ENCODE assay signal across 13 mouse cellular contexts in the genomic region with DNA sequence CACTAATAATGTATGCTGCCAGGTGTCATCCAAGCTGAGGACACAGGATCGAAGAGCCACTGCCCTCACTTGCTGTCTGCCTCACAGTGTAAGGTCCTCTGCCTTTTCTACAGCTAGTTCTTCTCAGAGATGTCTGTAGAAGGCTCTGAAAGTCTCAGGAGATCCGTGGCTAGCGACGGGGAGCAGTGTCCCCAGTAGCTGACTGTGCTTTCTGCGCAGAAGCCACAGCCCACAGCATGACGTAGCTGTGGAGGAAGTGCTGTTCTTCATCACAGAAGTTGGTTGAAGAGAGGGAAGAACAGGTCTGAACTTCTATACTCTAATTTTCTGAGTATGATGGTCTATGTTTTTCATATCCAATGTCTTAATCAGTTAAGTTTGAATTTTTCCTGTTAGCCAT. TPM values are rescaled to one million over a fixed set of nuclear protein-coding genes. Genes with fewer than 3 reads are reported as not detected.
DNase-seq lines count a peak whose midpoint lies in the region; ATAC-seq and TF ChIP-seq lines count a peak whose summit lies in the region.
"Had no signal": no experiment of that assay in that cellular context is flagged by ENCODE, and none has a peak within 500 bp of the region (broad histone marks: within the 10 kb centered on the region; RNA-seq: fewer than 3 reads in every experiment).

No protein-coding gene starts in this region.

- TF ChIP-seq POLR2A in CH12.LX (IDR thresholded peaks at IDR 0.05; ENCODE audit: low read depth, low read length): peak; percentile 59

- 0 out of 2 replicates have a peak overlapping the region, but pooled peaks have one; percentile 12 for H3K27ac ChIP-seq in CH12.LX (ENCODE audit: insufficient read depth, low read depth)
- H3K27ac ChIP-seq in liver, embryonic 12.5 days: no peak overlapping the region
- H3K27ac ChIP-seq: forebrain, embryonic 10.5 days; hindbrain, embryonic 12.5 days had no signal

- 48% methylated on average over 6 of the region's 6 CpGs for WGBS in liver, embryonic 12.5 days (ENCODE audit: insufficient replicate concordance)

- peaks cover 7 to 43% of the 10 kb centered on the region in 2 experiments; a peak in 3 of 4 replicates for H3K4me1 ChIP-seq in CH12.LX (ENCODE audit: control insufficient read depth in 1 of 2, insufficient read depth in 2 of 2)
- H3K4me1 ChIP-seq in liver, embryonic 12.5 days: peaks cover 35% of the 10 kb centered on the region

- H3K9me3 ChIP-seq in CH12.LX (replicated peaks; ENCODE audit: low read length): no peaks in the 10 kb centered on the region
- no peaks in the 10 kb centered on the region for H3K9me3 ChIP-seq in liver, embryonic 12.5 days (replicated peaks)
- H3K9me3 ChIP-seq: forebrain, embryonic 10.5 days; hindbrain, embryonic 12.5 days had no signal

- peak; percentile 66 for DNase-seq in CD4-positive helper T cell, adult 2 months (ENCODE audit: low read depth, low spot score)
- peak; percentile 63 for DNase-seq in CH12.LX (ENCODE audit: extremely low read depth)
- peak; percentile 9 to 25 for DNase-seq in spleen, postnatal 14 days (ENCODE audit: low spot score in 2 of 2)
- DNase-seq in urinary bladder, adult 2 months (ENCODE audit: low spot score): no peak
- DNase-seq in ovary, postnatal 10 days (ENCODE audit: low spot score): no peak
- no peak for DNase-seq in adrenal gland, postnatal 4 days (ENCODE audit: low spot score in 2 of 2)
- DNase-seq: gastrocnemius, postnatal 25 days; right cerebral cortex, adult 18-20 months had no signal

- TF ChIP-seq RAD21 in CH12.LX (IDR thresholded peaks at IDR 0.05; ENCODE audit: low read depth, low read length): no peak

- peaks cover 26% of the 10 kb centered on the region for H3K79me2 ChIP-seq in CH12.LX (replicated peaks; ENCODE audit: control insufficient read depth, extremely low read depth, insufficient read depth, poor library complexity, severe bottlenecking)

- dilution Hi-C loops in CH12.LX (cut with MboI; ENCODE audit: extremely low pct_ligation_motif_present, extremely low pct_unique_long_range_greater_than_20kb, low sequenced_read_pairs): no loop called here

- peak overlapping the region; percentile 45 for H3K4me2 ChIP-seq in CH12.LX (ENCODE audit: insufficient read depth, low read depth, poor library complexity, severe bottlenecking)
- peak overlapping the region; percentile 20; the same call in 1 of the 2 replicates for H3K4me2 ChIP-seq in liver, embryonic 12.5 days
- H3K4me2 ChIP-seq: hindbrain, embryonic 12.5 days had no signal

- in situ Hi-C loops in CH12.LX (cut with MboI; ENCODE audit: low pct_ligation_motif_present, low pct_unique_long_range_greater_than_20kb, low sequenced_read_pairs): loop anchor here (25.0 kb wide), 1 partner anchor 468 kb away; no protein-coding TSS in a partner anchor

- H3K27me3 ChIP-seq in CH12.LX (replicated peaks): no peaks in the 10 kb centered on the region
- no peaks in the 10 kb centered on the region for H3K27me3 ChIP-seq in liver, embryonic 12.5 days (replicated peaks)
- H3K27me3 ChIP-seq: hindbrain, embryonic 12.5 days had no signal

- no peak for ATAC-seq in liver, embryonic 12.5 days

- H3K36me3 ChIP-seq in CH12.LX (replicated peaks in 1 of 2; ENCODE audit: control insufficient read depth in 1 of 2, insufficient read depth in 1 of 2, low read length in 1 of 2): peaks cover 0 to 3% of the 10 kb centered on the region in 2 experiments
- peaks cover 2% of the 10 kb centered on the region; the same call in 1 of the 2 replicates for H3K36me3 ChIP-seq in liver, embryonic 12.5 days
- H3K36me3 ChIP-seq: forebrain, embryonic 10.5 days; hindbrain, embryonic 12.5 days had no signal

- no peak for TF ChIP-seq CTCF in CH12.LX (conservative IDR thresholded peaks at IDR 0.05 in 1 of 2, IDR thresholded peaks at IDR 0.05 in 1 of 2; ENCODE audit: low read depth in 2 of 2, low read length in 2 of 2)

- peak overlapping the region in 2 of 3 experiments; percentile 31 to 39 for H3K4me3 ChIP-seq in CH12.LX (replicated peaks in 1 of 3; ENCODE audit: low read depth in 2 of 3, low read length in 2 of 3, poor library complexity in 1 of 3)
- H3K4me3 ChIP-seq in liver, embryonic 12.5 days: no peak overlapping the region
- H3K4me3 ChIP-seq: forebrain, embryonic 10.5 days; hindbrain, embryonic 12.5 days had no signal

- TF ChIP-seq EP300 in CH12.LX (IDR thresholded peaks at IDR 0.05; ENCODE audit: low read length): 0 out of 2 replicates have a peak, but pooled peaks have one; percentile 36

- H3K9ac ChIP-seq in CH12.LX (ENCODE audit: insufficient read depth, low read depth): peak overlapping the region; percentile 37
- H3K9ac ChIP-seq in liver, embryonic 12.5 days: no peak overlapping the region
- H3K9ac ChIP-seq: hindbrain, embryonic 12.5 days had no signal

TF ChIP-seq in CH12.LX, 34 proteins besides CTCF, POLR2A, EP300 and RAD21:
- TF ChIP-seq MAX (IDR thresholded peaks at IDR 0.05; ENCODE audit: low read length) (0 out of 2 replicates have a peak, but pooled peaks have one; percentile 31), ZMIZ1 (IDR thresholded peaks at IDR 0.05; ENCODE audit: low read depth, low read length) (no peak; the same call in 1 of the 2 replicates), KAT2A (IDR thresholded peaks at IDR 0.05; ENCODE audit: insufficient replicate concordance, low read length) (no peak), RCOR1 (conservative IDR thresholded peaks at IDR 0.05; ENCODE audit: low read depth, low read length) (0 out of 2 replicates have a peak, but pooled peaks have one; percentile 20), CHD1 (IDR thresholded peaks at IDR 0.05; ENCODE audit: low read depth, low read length) (no peak), TBP (conservative IDR thresholded peaks at IDR 0.05; ENCODE audit: low read depth, low read length) (0 out of 2 replicates have a peak, but pooled peaks have one; percentile 32), PAX5 (IDR thresholded peaks at IDR 0.05; ENCODE audit: low read length) (no peak), JUN (IDR thresholded peaks at IDR 0.05; ENCODE audit: insufficient read depth, low read depth, low read length) (peak; percentile 33; the same call in 1 of the 2 replicates), POLR2AphosphoS2 (IDR thresholded peaks at IDR 0.05; ENCODE audit: low read depth, low read length) (no peak), MAFK (IDR thresholded peaks at IDR 0.05; ENCODE audit: insufficient replicate concordance, low read length) (0 out of 2 replicates have a peak, but pooled peaks have one; percentile 43), NELFE (IDR thresholded peaks at IDR 0.05; ENCODE audit: low read depth, low read length) (peak; percentile 64), NRF1 (IDR thresholded peaks at IDR 0.05; ENCODE audit: low read depth, low read length) (peak; percentile 77), HCFC1 (IDR thresholded peaks at IDR 0.05; ENCODE audit: low read depth, low read length) (no peak; the same call in 1 of the 2 replicates), TCF12 (IDR thresholded peaks at IDR 0.05; ENCODE audit: low read depth, low read length) (peak; percentile 58), CHD2 (IDR thresholded peaks at IDR 0.05; ENCODE audit: low read length) (no peak), ELF1 (IDR thresholded peaks at IDR 0.05; ENCODE audit: low read depth, low read length) (peak; percentile 75), JUND (conservative IDR thresholded peaks at IDR 0.05; ENCODE audit: low read depth, low read length) (0 out of 2 replicates have a peak, but pooled peaks have one; percentile 12), MAZ (IDR thresholded peaks at IDR 0.05; ENCODE audit: low read depth, low read length) (no peak), IRF4 (IDR thresholded peaks at IDR 0.05; ENCODE audit: low read depth, low read length) (no peak)
TF ChIP-seq in CH12.LX: peak in this region for 10.

RNA-seq across cellular contexts. Expression of gene Mtmr6, which starts 4.3 kb away (rescaled TPM):
- total RNA-seq in CH12.LX (2012; rRNA removed) (15.8 and 18.5 TPM in 2 replicates), CH12.LX (2014; rRNA removed) (20.3 and 25.3 TPM in 2 replicates)
- polyA plus RNA-seq in CH12.LX (2012; ENCODE audit: insufficient read length, low read depth): 10.4 and 11.7 TPM in 2 replicates
- polyA plus RNA-seq in liver, embryonic 12.5 days (2016; fragmentation: Nextera tagmentation; extraction: Ambion mirVana): 16.7 and 17.9 TPM in 2 replicates
- 48.9 and 53.3 TPM in 2 replicates for polyA plus RNA-seq in urinary bladder, adult 2 months (2012; rRNA removed)
- total RNA-seq in adrenal gland, postnatal 4 days (2021): 10 to 100 TPM; 44.1 to 45.0 TPM

RNA-seq across cellular contexts. Expression of gene Gm49336, which starts 18.0 kb away (rescaled TPM):
- total RNA-seq in CH12.LX (2012; rRNA removed): 36.3 and 43.1 TPM in 2 replicates
- 102 and 125 TPM in 2 replicates for total RNA-seq in CH12.LX (2014; rRNA removed)
- 49.3 and 54.3 TPM in 2 replicates for polyA plus RNA-seq in CH12.LX (2012; ENCODE audit: insufficient read length, low read depth)
- polyA plus RNA-seq in liver, embryonic 12.5 days (2016; fragmentation: Nextera tagmentation; extraction: Ambion mirVana): 50.9 and 53.1 TPM in 2 replicates
- 23.6 and 26.1 TPM in 2 replicates for polyA plus RNA-seq in urinary bladder, adult 2 months (2012; rRNA removed)
- total RNA-seq in adrenal gland, postnatal 4 days (2021): 10 to 100 TPM; 44.8 to 48.8 TPM

RNA-seq across cellular contexts. Expression of gene Nupl1, which starts 18.1 kb away (rescaled TPM):
- total RNA-seq in CH12.LX (2012; rRNA removed) (not detected in 2 replicates), CH12.LX (2014; rRNA removed) (not detected in 2 replicates)
- not detected in 2 replicates for polyA plus RNA-seq in CH12.LX (2012; ENCODE audit: insufficient read length, low read depth)
- not detected in 2 replicates for polyA plus RNA-seq in liver, embryonic 12.5 days (2016; fragmentation: Nextera tagmentation; extraction: Ambion mirVana)
- not detected in 2 replicates for polyA plus RNA-seq in urinary bladder, adult 2 months (2012; rRNA removed)
- total RNA-seq in adrenal gland, postnatal 4 days (2021): not detected
- total RNA-seq: gastrocnemius, postnatal 25 days had no signal
- polyA plus RNA-seq: forebrain, embryonic 10.5 days; large intestine, adult 2 months; limb, embryonic 14.5 days had no signal

Comparison
In these comparisons a context has a peak if more than half of its experiments do, and no peak if none do; other contexts are left out.
1. DNase-seq: peak in CD4-positive helper T cell, adult 2 months (single experiment), CH12.LX (single experiment) and spleen, postnatal 14 days (2 of 2); none in urinary bladder, adult 2 months (single experiment), ovary, postnatal 10 days (single experiment) and adrenal gland, postnatal 4 days (0 of 2).